Mouse (Mus musculus): ENCODE data around the gene Csnk1d.

Gene Csnk1d

DNA sequence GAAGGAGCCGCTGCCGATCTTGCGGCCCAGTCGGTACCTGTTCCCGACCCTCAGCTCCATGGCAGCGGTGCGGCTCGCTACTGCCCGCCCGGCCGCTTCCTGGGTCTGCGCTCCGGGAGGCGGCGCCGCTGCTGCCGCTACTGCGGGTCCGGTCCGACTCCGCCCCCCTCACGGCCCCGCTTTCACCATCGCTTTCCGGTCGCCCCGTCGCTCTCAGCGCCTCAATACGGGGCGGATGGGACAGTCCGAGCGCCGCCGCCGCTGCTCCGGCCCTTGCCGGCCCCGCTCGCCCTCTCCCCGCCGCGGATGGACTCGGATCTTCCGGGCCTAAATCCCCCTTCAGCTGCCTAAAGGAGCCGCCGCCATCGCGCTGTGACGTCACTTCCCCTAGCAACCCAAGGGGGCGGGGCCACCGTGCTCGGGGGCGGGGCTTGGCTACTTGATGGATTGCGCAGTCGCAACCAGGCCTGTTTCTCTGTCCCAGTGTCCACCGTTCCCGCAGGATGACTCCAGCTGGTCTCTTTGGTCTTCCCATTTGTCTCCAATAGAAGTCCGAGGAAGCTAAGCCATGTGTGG is at the start of gene Csnk1d:
Gene Csnk1d, minus strand, starts transcription at position 380 of the 576 bp plus-strand sequence.
- peak; percentile 89 for DNase-seq (ENCODE audit: low read depth, low spot score)

DNA sequence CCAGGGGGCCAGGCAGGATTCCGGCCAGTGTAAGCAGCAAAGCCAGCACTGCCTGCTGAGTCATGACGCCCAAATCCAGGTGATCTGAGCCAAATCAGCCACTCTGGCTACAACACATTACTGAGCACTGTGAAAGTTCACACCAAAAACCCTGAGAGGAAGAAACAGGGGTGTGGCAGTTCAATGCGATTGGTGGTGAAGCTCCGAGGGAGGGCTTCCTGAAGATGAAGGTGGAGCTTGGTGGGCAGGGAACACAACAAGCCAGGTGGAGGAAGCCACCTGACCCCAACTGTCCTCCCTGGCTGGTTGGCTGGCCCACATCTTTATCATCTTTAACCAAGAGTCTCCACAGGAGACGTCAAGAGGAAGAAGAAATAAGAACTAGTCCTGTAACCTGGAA is 48.2 kb upstream of the Csnk1d start, which contains the start of gene Cd7:
Gene Cd7, minus strand, starts transcription at position 117 of the 400 bp plus-strand sequence.
- DNase-seq (ENCODE audit: low read depth, low spot score) = no peak

DNA sequence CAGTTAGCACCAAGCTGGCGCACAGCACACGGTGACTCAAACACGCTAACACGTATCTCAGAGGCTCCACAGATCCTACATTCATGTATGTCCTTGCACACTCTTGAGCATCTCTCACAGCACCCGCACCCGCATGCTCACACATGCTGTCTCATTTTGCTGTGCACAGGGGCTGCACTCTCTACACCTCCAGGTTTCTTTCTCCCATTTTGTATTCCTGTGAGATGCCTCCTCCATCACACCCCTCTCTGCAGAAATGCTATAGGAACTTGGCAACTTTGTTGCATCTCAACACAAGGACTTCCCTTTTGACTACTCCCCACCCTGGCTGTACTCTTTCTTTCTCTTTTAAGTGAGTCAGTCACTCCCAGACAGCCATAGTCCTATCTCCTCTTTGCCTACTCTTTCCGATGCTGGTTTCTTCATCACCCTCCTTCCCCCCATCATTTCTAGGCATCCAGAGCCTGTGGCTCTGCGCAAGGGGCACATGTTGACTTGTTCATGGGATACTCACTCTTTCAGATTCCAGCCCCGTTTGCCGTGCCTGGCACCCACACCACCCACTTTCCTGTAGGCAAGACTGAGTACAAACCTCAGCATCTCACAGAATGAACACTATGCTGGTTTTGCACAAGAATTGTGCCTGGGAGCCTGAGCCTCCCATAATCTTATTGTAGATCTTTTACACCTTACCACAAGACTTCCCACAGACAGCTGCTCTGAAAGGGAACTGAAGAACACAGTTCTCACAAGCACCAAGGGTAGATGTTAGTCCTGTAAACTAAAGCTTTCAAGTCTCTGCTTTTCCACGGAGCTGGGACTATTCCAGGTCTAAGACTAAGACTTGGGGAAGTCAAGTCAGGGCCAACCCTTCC is 47.5 kb upstream of the Csnk1d start:
- DNase-seq (ENCODE audit: low read depth, low spot score) = no peak

DNA sequence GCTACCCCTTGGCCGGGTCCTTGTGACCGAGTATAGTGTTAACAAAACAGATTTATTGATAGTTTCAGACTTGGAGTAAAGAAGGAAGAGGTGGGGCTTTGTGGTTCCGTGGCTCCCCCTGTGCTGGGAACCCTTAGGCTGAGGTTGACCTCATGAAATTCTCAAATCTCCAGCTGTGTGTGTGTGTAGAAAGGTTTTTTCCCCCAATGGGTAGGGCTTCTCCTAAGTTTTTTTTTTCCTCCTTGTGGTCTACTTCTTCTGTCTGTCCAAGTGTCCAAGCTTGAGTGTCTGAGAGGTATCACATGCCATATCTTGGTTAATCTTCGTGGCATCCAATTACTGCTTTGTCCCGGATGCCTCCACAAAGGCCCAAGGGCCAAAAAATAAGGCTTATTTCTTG is 42.0 kb upstream of the Csnk1d start:
- DNase-seq (ENCODE audit: low read depth, low spot score) = no peak

DNA sequence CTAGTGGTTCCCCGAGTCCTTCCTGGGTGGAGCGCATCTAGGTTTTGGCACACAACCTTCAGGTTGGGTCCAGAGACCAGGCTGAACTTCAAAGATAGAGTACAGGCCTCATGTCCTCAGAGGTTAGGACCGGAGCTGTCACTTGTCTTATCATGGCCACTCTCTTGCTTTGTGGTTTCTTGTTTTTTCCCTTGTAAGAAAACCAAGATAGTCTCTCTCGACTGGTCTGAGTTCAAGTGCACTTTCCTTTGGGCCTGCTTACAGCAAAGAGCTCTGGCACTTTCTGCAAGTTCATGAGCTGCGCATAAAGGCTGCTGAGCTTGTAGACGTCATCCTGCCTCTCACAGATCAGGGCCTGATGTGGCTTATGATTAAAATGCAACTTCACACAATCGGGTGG is 36.1 kb upstream of the Csnk1d start:
- no peak for DNase-seq (ENCODE audit: low read depth, low spot score)

DNA sequence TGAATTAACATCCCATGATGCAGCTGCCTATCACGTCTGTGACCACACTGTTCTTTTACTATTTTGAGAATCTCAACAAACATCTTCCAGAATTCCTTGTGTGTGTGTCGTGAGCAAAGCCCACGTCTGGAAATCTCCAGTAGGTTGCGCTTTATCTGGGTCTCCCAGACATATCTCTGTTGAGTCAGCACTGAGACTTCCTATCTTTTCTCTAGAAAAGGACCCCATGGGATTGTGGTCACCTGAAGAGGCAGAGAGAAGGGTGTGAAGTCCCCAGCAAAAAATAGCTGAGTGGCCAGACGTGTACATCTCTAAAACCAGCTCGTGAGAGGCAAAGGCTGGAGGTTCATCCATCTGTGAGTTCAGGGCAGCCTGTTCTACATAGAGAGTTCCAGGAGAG is 33.0 kb upstream of the Csnk1d start:
- no peak for DNase-seq (ENCODE audit: low read depth, low spot score)

DNA sequence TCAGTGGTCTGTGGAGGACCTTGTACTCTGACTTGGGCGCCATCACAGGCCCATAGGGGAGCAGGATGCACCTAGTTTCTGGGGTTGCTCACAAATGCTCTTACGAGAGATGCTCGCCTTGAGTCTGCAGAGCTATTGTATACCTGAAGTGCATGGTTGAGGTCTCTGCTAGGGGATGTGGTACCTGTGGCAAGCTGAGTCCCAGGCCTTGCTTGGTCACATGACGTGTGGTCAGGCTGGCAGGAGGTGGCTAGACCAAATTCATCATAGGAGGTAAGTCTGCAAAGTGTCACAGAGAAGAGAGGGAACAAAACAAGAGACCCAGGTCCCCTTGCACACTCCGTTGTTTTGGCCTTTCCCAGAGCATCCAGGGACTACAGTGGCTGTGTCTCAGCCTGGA is 28.4 kb upstream of the Csnk1d start:
- DNase-seq (ENCODE audit: low read depth, low spot score) = no peak

DNA sequence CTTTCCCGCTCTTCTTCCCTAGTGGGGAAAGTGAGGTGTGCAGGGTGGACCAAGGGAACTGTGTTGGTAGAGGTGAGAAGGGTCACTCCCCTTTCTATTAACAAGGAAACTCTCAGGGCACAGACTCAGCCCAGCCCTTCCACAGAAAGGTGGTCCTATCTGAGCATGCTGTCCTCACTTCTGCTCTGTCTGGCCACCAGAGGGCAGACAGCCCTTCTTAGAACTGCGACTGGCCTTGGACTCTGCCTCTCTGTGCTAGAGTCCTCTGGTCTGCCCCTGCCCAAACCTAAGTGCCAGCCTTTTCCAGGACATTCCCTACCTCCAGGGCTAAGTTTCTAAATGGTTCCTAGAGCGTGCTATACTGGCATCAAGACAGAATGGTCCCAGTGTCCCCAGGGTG is 26.6 kb upstream of the Csnk1d start:
- no peak for DNase-seq (ENCODE audit: low read depth, low spot score)

DNA sequence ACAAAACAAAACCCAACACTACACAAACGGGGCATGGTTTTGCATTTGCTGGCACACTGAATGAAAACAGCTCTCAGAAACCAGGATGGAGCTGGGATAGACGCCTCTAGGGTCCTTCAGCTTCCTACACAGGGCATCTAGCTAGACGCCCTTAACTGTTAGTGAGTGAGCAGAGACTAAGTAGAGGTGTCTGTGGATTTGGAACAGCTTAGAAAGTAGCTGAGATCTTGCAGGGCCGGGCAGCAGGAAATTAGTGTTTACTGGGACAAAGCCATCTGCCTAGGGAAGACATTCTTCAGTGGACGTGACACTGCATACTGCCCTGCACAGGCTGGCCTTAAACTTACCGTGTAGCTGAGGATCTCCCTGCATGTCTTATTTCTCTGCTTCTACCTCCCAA is 24.3 kb upstream of the Csnk1d start:
- DNase-seq (ENCODE audit: low read depth, low spot score) = no peak

DNA sequence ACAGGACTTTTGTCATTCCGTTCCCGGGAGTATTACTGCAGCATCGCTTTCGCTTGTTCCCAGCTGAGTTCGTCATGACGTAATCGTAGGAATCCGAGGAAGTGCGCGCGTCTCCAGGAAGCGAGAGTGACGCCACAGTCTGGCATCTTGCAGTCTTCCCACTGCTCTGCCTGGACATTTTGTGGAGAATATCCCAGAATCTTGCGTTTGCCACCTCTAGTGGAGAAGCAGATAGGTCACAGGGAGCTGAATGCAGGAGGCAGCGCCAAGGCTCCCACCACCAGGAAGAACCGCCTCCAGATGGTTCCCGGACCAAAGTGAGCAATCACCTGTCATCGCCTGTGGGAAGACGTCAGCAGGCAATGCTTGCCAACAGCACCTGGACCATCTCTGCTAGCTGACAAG is 23.8 kb upstream of the Csnk1d start:
- no peak for DNase-seq (ENCODE audit: low read depth, low spot score)

DNA sequence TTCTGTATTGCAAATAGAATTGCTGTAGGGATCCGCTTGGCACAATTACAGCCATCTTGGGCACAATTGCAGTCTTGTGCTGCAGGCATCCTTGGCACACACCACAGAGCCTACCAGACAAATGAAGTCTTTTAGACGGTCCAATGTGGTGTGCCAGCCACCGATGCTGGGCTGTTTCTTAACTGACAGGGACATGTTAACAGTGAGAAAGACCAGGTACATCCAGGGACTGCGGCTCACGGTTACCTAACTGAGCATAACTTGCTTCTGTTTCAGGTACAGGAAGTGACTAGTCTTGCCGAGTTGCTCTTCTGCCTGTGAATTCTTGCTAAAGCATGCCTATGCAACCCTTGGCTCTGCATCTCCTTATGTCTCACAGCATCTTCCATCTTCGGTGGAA is 22.5 kb upstream of the Csnk1d start:
- no peak for DNase-seq (ENCODE audit: low read depth, low spot score)

DNA sequence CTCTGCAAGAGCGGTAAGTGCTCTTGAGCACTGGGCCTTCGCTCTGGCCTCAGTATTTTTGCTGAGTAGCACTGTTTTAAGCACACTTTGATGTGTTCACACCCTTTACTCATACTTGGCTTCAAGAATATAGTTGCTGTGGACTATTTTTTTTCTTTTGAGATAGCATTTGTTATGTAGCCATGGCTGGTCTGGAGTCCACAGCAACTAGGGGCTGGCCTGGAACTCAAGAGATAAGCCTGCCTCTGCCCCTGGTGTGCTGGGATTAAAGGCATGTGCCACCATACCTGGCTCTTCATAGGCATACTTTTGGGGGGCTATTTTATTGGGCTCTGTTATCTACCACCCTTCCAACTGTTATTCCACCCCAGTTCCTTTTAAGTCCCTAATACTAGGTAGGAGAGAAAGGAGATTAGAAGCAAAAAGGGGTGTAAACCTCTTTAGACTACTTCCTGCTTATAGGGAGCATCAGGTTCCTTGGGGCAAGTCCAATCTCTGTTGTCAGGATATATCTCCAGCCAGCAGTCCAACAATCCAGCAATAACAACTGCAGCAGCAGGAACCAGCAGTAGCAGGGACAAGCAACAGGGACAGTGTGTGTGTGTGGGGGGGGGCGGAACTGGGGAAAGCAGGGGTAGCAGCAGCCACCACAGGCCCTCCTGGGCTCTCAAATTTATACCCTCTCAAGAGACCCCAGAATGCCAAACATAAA is 19.1 kb upstream of the Csnk1d start:
- DNase-seq (ENCODE audit: low read depth, low spot score) = no peak

DNA sequence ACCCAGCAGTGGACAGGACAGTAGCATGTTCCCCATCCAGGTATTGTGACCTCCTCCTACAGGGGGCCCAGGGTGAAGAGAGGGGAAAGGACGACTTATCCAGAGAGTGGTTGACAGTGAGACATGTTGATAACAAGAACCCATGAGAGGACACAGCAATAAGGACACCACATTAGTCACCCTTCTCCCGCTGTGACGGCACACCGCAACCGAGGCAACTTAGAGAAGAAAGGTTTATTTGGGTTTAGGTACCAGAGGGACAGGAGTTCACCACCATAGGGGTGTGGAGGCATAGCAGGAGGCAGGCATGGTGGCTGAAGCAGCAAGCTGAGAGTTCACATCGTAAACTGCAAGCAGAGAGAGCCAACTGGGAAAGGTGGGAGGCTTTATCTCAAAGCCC is 15.1 kb upstream of the Csnk1d start:
- no peak for DNase-seq (ENCODE audit: low read depth, low spot score)

DNA sequence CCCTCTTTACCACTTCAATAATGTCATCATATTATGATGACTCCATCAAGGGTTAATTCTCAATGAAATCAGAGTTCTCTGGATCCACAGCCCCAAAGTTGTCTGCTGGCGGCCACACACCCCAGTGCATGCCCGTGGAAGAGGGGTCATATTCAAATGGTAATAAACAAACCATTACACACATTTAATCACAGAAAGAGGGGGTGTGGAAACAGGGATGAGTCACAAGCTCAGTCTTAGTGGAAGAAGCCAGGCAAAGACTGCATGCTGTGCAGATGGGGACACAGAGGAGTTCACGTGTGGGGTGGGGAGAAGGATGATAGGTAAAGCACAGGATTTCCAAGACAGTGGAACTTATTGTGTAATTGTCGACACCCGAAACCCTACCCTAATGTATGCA is 13.2 kb upstream of the Csnk1d start:
- DNase-seq (ENCODE audit: low read depth, low spot score) = no peak

DNA sequence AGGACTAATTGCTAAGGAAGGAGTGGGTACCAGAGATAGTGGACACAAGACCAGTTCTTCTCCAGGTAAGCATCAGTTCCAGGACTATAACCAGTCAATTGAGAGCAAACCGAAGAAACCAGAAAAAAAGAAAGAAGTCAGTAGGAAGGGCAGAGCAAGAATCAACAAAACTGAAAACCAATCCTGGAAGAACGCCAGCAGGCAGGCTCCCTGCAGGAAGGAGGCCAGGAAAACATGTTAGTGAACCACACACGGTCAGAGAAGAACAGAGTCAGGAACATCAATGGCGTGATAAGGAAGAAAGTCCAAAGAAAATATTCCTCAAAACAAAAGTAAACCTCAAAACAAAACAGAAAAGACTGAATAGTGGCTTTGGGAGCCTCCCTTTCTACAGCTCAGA is 10.8 kb upstream of the Csnk1d start:
- DNase-seq (ENCODE audit: low read depth, low spot score) = no peak

DNA sequence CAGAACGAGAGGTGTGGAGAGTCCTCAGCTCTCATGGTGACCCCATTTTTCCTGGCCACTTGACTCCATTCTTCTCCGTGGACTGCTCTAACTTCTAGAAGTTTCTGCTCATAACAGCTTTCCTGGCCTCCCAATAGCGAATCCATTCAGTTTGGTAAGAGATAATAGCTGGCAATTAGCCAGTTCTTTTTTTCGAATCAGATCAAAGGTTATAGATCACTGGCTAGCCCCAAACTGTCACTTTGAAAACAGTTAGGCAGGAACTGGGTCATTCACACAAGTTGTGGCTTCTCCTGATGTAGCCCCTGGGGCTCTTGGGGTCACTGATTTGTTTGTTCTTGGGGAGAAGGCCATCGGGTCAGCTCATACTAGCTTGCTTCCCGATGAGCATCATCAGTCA is 3.6 kb upstream of the Csnk1d start:
- DNase-seq (ENCODE audit: low read depth, low spot score) = no peak

DNA sequence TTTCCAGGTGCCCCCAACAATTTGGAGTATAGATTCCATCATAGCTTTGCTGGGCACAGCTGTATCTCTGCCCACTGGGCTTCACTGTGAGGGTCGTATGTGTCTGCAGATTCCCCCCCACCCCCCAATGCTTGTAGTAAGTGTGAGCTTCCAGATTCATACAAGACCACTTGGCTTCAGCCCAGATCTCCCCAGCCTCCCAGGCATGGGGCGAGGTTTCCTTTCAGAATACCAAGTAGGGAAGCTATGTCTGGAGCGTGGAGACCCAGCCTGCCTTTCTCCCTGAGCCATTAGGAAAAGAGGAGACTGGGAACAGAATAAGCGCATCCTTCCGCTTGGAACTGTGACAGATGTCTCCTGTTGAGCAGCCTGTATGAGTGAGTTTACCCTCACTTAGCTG is 2.5 kb upstream of the Csnk1d start:
- no peak for DNase-seq (ENCODE audit: low read depth, low spot score)

DNA sequence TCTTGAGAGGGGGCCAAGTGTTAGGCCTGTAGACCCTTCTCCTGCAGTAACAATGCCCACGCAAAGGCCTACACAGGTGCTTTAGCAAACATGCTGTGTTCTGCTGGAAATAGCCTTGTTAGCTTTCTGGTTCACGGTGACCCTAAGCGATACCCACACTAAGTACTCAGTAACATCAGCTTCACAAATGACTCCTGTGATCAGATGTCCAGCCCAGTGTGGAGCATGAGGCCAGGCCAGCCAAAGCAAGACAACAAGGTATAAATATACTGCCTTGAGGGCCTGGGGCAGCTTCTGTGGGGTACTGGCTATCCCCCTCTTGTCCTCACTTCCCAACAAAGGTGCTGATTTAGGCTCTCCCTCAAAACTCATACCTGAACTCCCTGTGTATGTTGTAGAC is 1.9 kb upstream of the Csnk1d start:
- DNase-seq (ENCODE audit: low read depth, low spot score) = no peak

DNA sequence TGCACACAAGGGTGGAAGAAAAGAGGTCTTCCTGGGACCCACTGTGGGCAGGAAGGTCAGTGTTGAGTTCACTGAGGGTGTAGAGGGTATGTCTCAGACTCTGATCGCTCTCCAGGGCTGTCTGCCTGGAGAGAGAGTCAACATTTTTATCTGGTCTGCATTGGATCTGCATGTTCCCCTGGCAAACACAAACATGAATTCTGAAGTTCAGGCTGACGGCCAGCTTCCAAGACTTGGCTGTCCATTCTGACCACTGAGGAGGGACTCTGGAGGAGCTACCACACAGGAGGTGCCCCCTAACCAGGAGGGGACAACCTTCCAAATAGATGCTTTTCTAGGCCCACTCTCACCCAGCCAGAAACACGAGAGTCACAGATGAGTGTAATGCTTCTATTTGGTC is 661 bp upstream of the Csnk1d start:
- DNase-seq (ENCODE audit: low read depth, low spot score) = no peak

DNA sequence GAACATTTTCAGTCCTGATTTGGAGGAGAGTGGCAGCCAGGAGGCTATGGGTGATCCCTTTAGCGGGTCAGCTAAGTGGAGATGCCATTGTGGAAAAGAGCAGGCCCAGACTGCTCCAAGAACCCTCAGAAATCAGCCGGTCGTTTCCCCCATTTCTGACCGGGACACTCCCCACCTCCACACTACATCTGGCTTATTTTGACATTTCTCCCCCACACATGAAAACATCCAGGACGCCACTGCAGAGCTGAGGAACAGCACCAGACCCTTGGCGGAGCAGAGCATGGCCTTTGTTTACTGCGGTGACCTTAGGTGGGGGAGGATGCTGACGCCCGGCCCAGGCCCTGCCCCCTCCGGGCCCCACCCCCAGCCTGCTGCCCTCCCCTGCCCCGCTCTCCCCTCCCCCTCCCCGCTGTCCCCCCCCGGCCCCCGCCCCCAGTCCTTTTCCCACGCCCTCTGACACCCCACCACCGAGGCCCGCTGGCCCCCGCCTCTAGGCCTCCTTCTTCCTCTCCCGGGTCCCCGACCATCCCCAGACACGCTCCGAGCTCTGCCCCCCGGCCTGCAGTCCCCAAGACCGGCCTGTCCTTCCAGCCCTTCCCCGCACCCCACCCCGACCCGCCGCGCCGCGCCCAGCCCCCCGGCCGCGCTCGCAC is 876 bp downstream of the Csnk1d start:
- DNase-seq (ENCODE audit: low read depth, low spot score) = no peak

DNA sequence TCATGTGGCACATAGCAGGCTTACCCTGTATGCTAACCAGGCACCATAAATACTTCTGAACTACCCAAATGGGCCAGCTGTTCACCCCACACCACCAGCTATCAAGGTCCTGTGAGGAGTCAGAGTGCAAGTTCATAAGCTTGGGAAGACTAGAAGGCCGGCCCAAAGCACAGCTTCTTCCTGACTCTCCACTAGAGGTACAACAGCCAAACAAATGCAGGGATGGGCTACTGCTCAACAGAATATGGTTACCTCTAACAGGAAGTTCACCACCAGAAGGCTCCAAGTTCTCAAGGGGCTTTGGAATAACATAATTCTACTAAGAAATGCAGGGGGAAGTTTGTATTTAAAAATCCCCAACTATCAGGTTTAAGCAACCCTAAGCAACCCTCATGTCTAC is 1.6 kb downstream of the Csnk1d start:
- DNase-seq (ENCODE audit: low read depth, low spot score) = no peak

DNA sequence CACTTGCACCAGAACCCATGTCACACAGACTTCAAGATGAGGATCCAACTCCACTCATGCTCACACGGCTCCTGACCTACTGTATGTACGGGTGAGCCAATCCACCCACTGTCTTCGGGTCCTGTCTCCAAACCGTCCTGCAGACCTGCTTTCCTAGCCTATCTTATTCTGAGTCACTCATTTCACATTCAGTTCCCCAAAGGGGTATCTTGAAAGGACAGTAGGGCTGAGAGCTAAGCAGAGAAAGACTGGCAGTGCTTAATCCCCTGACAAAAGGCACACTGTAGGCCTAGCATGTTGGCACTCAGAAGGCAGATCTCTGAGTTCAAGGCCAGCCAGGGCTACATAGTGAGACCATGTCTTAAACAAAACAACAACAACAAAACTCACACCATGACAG is 2.7 kb downstream of the Csnk1d start:
- no peak for DNase-seq (ENCODE audit: low read depth, low spot score)
